Mouse (Mus musculus): ENCODE measurements around the gene Grk3. TPM values are rescaled to one million over a fixed set of nuclear protein-coding genes. Genes with fewer than 3 reads are reported as not detected.

Gene Grk3
- total and polyA plus RNA-seq, 2 experiments: 2.3 to 4.1 TPM

DNA sequence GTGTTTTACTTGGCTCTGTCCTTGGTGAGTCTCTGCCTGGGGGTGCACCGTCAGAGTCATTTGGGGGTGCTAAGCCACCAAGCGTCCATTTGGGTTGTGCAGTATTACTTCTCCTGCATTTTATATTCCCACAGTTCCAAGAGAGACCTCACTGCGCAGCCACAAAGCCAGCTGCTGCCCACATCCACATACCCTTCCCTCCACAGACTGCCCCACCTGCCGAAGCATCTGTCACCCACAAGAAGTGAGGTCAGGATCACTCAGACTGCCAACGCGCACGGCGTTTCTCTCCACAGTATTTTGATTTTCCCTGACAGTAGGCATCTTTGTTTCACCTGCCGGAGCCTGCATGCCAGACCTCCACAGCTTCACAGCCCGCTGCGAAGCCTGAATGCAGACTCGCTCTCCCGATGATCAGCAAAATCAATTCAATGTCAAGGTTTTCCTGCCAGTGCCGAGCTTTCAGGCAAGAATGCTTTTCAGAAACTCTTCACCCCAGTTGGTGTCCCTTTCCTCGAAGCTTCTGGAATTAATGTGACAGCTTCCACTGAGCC is 15.7 kb upstream of the Grk3 start:
- H3K4me1 ChIP-seq (ENCODE audit: control insufficient read depth, insufficient read depth, low read length): peaks cover 6% of the 10 kb centered on the region
- H3K9ac ChIP-seq (ENCODE audit: low read depth, low read length): no peak overlapping the region
- H3K36me3 ChIP-seq (ENCODE audit: control insufficient read depth, insufficient read depth, low read length): no peaks in the 10 kb centered on the region
- H3K79me2 ChIP-seq (ENCODE audit: control insufficient read depth, insufficient read depth, low read length): no peaks in the 10 kb centered on the region
- H3K27ac ChIP-seq (replicated peaks; ENCODE audit: insufficient read depth, low read depth, low read length): no peak overlapping the region
- no peaks in the 10 kb centered on the region for H3K27me3 ChIP-seq (ENCODE audit: control insufficient read depth, insufficient read depth, low read length)
- no peak for DNase-seq (ENCODE audit: extremely low read depth, low read depth, low spot score)
- WGBS: 80% methylated on average over 15 of the region's 15 CpGs
- no peak overlapping the region for H3K4me3 ChIP-seq (ENCODE audit: insufficient read depth, low read depth, low read length)
- TF ChIP-seq CTCF (IDR thresholded peaks at IDR 0.05; ENCODE audit: low read depth, low read length): no peak
- TF ChIP-seq POLR2A (IDR thresholded peaks at IDR 0.05; ENCODE audit: extremely low read depth, insufficient read depth, low read length): no peak

- H3K79me2 ChIP-seq (ENCODE audit: control insufficient read depth, insufficient read depth, low read length): no peaks in the 10 kb centered on the region
- no peaks in the 10 kb centered on the region for H3K27me3 ChIP-seq (ENCODE audit: control insufficient read depth, insufficient read depth, low read length)
- WGBS: 51% methylated on average over 3 of the region's 3 CpGs
- no peak overlapping the region for H3K4me3 ChIP-seq (ENCODE audit: insufficient read depth, low read depth, low read length)
- no peak overlapping the region for H3K9ac ChIP-seq (ENCODE audit: low read depth, low read length)
- no peak overlapping the region for H3K27ac ChIP-seq (replicated peaks; ENCODE audit: insufficient read depth, low read depth, low read length)
- no peaks in the 10 kb centered on the region for H3K36me3 ChIP-seq (ENCODE audit: control insufficient read depth, insufficient read depth, low read length)
- no peak for TF ChIP-seq CTCF (IDR thresholded peaks at IDR 0.05; ENCODE audit: low read depth, low read length)
- no peak for TF ChIP-seq POLR2A (IDR thresholded peaks at IDR 0.05; ENCODE audit: extremely low read depth, insufficient read depth, low read length)
- H3K4me1 ChIP-seq (ENCODE audit: control insufficient read depth, insufficient read depth, low read length): no peaks in the 10 kb centered on the region
- peak; percentile 25 for DNase-seq (ENCODE audit: extremely low read depth, low read depth, low spot score)
Observed at GRCm38 (mm10) chr5:113030082-113030481, 14.5 kb upstream of the Grk3 start.

GRCm38 (mm10) chr5:113026706-113027105 is 11.1 kb upstream of the Grk3 start:
- Histone ChIP-seq H3K36me3 (ENCODE audit: control insufficient read depth, insufficient read depth, low read length) (no peaks in the 10 kb centered on the region), H3K4me1 (ENCODE audit: control insufficient read depth, insufficient read depth, low read length) (peaks cover 8% of the 10 kb centered on the region), H3K4me3 (ENCODE audit: insufficient read depth, low read depth, low read length) (no peak overlapping the region), H3K9ac (ENCODE audit: low read depth, low read length) (no peak overlapping the region), H3K27ac (replicated peaks; ENCODE audit: insufficient read depth, low read depth, low read length) (no peak overlapping the region), H3K27me3 (ENCODE audit: control insufficient read depth, insufficient read depth, low read length) (no peaks in the 10 kb centered on the region), H3K79me2 (ENCODE audit: control insufficient read depth, insufficient read depth, low read length) (no peaks in the 10 kb centered on the region)
- 70% methylated on average over 5 of the region's 5 CpGs for WGBS
- DNase-seq (ENCODE audit: extremely low read depth, low read depth, low spot score): no peak
- TF ChIP-seq POLR2A (IDR thresholded peaks at IDR 0.05; ENCODE audit: extremely low read depth, insufficient read depth, low read length) (no peak), CTCF (IDR thresholded peaks at IDR 0.05; ENCODE audit: low read depth, low read length) (no peak)

GRCm38 (mm10) chr5:113024154-113024764 is 8.7 kb upstream of the Grk3 start:
- peak; percentile 72 for DNase-seq (ENCODE audit: extremely low read depth, low read depth, low spot score)
- Histone ChIP-seq H3K27me3 (ENCODE audit: control insufficient read depth, insufficient read depth, low read length) (no peaks in the 10 kb centered on the region), H3K9ac (ENCODE audit: low read depth, low read length) (no peak overlapping the region), H3K4me3 (ENCODE audit: insufficient read depth, low read depth, low read length) (no peak overlapping the region), H3K79me2 (ENCODE audit: control insufficient read depth, insufficient read depth, low read length) (no peaks in the 10 kb centered on the region), H3K27ac (replicated peaks; ENCODE audit: insufficient read depth, low read depth, low read length) (peak overlapping the region; percentile 8; the same call in 1 of the 2 replicates), H3K36me3 (ENCODE audit: control insufficient read depth, insufficient read depth, low read length) (no peaks in the 10 kb centered on the region), H3K4me1 (ENCODE audit: control insufficient read depth, insufficient read depth, low read length) (peaks cover 8% of the 10 kb centered on the region)
- 5% methylated on average over 18 of the region's 18 CpGs for WGBS
- TF ChIP-seq POLR2A (IDR thresholded peaks at IDR 0.05; ENCODE audit: extremely low read depth, insufficient read depth, low read length) (no peak), CTCF (IDR thresholded peaks at IDR 0.05; ENCODE audit: low read depth, low read length) (no peak)

- WGBS: 75% methylated on average over 8 of the region's 8 CpGs
- Histone ChIP-seq H3K79me2 (ENCODE audit: control insufficient read depth, insufficient read depth, low read length) (peaks cover 3% of the 10 kb centered on the region; the same call in 1 of the 2 replicates), H3K27me3 (ENCODE audit: control insufficient read depth, insufficient read depth, low read length) (no peaks in the 10 kb centered on the region), H3K27ac (replicated peaks; ENCODE audit: insufficient read depth, low read depth, low read length) (no peak overlapping the region), H3K9ac (ENCODE audit: low read depth, low read length) (no peak overlapping the region), H3K4me3 (ENCODE audit: insufficient read depth, low read depth, low read length) (no peak overlapping the region), H3K36me3 (ENCODE audit: control insufficient read depth, insufficient read depth, low read length) (no peaks in the 10 kb centered on the region), H3K4me1 (ENCODE audit: control insufficient read depth, insufficient read depth, low read length) (peaks cover 11% of the 10 kb centered on the region)
- TF ChIP-seq CTCF (IDR thresholded peaks at IDR 0.05; ENCODE audit: low read depth, low read length) (no peak), POLR2A (IDR thresholded peaks at IDR 0.05; ENCODE audit: extremely low read depth, insufficient read depth, low read length) (no peak)
- no peak for DNase-seq (ENCODE audit: extremely low read depth, low read depth, low spot score)
Observed at GRCm38 (mm10) chr5:113018190-113018589, 2.6 kb upstream of the Grk3 start.

DNA sequence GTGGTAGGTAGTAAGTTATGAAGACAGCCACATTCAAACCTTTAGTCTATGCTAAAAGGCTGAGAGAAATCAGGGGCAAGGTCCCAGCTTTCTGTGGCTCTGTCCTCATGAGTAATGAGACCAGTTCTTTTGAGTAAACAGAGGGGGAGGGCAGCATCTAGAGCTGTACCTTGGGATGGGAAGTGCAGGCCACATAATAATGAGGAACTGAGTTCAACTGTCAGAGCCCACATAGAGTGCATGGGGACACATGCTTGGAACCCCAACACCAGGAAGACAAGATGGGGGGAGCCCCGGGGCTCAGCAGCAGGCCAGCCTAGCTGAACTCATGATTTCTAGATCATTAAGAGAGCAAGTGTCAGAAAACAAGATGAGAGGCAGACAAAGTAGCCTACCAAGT is 1.4 kb upstream of the Grk3 start:
- Histone ChIP-seq H3K9ac (ENCODE audit: low read depth, low read length) (no peak overlapping the region), H3K4me1 (ENCODE audit: control insufficient read depth, insufficient read depth, low read length) (peaks cover 11% of the 10 kb centered on the region), H3K27ac (replicated peaks; ENCODE audit: insufficient read depth, low read depth, low read length) (no peak overlapping the region), H3K79me2 (ENCODE audit: control insufficient read depth, insufficient read depth, low read length) (peaks cover 3% of the 10 kb centered on the region; the same call in 1 of the 2 replicates), H3K27me3 (ENCODE audit: control insufficient read depth, insufficient read depth, low read length) (no peaks in the 10 kb centered on the region), H3K4me3 (ENCODE audit: insufficient read depth, low read depth, low read length) (no peak overlapping the region), H3K36me3 (ENCODE audit: control insufficient read depth, insufficient read depth, low read length) (no peaks in the 10 kb centered on the region)
- 73% methylated on average over 1 of the region's 1 CpGs for WGBS
- DNase-seq (ENCODE audit: extremely low read depth, low read depth, low spot score): no peak
- no peak for TF ChIP-seq POLR2A (IDR thresholded peaks at IDR 0.05; ENCODE audit: extremely low read depth, insufficient read depth, low read length)
- TF ChIP-seq CTCF (IDR thresholded peaks at IDR 0.05; ENCODE audit: low read depth, low read length): no peak

Measured in liver, adult 2 months (tissue).